Mouse (Mus musculus) thymus, postnatal 25 days (tissue): ENCODE data around the gene Ddah1.

Experiments
- DNase-seq: peaks from one replicate; pipeline ENCODE4 v3.0.0; 2022

Gene Ddah1

DNA sequence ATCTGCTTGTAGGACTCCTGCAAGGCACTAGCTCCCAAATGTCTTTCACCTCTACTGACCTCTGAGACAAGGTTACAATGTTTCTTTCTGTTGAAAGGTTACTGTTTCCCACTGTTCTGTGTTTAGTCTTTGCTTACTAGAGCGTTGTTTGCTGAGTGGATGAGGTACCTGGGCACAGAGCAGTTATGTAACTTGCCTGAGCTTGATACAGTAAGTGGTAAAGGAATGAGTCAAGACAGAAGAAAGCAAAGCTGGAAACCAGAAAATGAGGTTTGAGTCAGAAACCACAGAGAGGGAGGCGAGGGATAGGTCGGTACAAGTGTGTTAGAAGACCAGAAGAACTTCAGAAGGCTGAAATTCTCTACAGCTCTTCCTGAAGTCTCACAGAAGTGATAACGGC, 158.4 kb downstream of the Ddah1 start:
- no peak for DNase-seq

DNA sequence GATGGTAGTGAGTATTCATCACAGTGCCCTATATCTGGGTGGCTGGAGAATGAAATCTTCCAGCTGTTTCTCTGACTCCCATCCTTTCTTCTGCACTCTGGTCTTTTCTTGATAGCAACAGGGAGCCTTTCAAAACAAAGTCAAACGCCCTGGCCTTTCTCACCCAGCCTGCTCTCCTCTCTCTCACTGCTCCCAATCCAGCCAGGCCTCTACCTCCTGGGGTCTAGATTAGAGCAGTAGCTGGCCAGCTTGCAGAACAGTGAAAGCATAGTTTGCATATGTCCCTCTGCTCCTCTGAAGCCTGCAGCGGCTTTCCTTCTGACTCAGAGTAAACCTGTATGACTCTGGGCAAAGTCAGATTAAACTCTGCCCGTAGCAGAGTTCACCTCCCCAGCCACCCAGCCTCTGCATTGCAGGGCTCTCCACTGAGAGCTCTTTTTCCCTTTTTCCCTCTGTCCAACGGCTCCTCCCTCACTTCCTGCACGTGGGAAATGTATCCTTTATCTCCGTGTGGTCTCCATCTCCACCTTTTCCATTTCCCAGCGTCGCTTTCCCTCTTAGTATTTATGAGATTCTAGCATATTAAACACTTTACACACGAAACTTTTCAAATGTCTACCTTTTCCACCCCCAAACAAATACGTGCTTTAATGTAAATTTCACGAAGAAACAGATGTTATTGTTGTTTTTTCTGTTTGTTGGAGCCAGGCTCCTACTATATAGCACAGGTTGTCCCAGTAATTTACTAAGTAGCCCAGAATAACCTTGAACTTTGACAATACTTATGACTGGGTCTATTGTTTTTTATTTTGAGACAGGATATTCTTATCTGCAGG, 163.8 kb downstream of the Ddah1 start, which contains the start of gene Bcl10:
TSS of gene Bcl10 (plus strand) at position 786 of the 836 bp plus-strand sequence.
- no peak for DNase-seq

DNA sequence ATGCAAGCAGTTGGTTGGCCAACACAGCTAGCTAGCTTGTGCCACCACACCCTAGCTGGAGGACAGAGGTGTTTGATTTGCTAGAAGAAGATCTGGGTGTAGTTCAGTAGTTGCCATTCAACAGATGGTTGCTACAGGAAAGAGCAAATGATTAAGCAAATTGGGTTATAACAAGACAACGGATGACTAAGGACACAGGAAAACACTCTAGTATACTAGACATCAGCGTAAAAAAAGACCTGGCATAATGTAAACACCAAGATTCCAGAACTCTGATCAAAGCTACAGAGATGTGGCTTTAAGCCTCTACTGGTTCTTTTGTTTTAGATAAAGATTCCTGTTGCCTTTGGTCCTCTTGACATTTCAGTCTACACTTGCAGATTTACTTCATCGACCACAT, 164.5 kb downstream of the Ddah1 start:
- no peak for DNase-seq

DNA sequence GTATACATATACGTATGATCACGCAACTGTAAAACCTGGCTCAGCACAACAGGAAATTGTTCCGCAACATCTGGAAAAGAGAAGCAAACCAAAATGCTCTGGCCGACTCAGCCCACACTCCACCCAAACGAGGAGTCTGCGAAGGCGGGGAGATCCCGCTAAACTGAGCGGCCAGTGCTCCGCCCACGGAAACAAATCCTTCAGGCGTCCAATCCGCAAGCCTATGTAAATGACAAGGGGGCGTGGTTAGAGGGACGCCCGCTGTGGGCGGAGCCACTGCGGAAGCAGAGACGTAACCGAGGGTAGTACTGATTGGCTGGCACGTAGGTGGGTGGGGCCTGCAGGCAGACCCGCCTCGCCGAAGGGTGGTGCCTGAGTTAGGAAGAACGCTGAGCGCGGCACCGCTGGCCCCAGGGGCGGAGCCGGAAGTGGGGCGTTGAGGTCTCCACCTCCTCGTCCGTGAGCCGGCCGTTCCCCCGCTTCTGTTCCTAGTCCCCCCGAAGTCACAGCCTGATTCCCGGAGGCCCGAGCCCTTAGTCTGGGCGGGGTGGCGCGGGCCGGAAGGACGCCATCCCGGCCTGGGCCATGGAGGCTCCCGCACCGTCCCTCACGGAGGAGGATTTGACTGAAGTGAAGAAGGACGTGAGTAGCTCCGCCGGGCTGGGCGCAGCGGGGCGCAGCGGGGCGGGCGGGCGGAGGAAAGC, 165.6 kb downstream of the Ddah1 start:
- peak; percentile 99 for DNase-seq

DNA sequence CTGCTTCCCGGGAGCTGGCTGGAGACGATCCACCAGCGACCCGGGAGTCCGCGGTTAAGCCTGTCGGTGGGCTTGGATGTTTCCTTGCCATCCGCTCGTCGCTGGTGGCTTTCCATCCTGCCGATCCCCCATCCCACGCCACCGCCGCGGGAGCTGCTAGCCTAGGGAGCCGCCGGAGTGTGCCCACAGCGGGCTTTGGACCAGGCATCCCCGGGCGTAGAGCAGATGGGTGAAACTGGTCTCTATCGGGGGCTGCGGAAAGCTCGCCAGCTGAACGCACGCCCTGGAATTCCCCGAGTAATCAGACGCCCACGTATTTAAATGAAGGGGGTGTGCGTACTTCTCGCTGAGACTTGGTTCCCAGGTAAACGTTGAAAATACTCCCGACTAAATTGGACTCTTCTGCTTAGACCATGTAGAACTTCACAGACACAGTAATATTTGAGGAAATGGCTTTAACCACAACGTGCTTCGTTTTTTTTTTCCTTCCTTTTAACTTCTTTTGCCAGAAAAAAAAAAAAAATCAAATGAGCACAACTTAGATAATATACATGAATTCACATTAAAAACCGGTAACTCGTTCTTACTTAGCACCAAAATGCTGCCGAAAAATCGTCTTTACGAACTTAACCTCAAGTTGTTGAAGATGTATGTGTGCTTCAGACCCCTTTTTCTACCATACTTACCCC, 166.3 kb downstream of the Ddah1 start:
- peak; percentile 51 for DNase-seq

DNA sequence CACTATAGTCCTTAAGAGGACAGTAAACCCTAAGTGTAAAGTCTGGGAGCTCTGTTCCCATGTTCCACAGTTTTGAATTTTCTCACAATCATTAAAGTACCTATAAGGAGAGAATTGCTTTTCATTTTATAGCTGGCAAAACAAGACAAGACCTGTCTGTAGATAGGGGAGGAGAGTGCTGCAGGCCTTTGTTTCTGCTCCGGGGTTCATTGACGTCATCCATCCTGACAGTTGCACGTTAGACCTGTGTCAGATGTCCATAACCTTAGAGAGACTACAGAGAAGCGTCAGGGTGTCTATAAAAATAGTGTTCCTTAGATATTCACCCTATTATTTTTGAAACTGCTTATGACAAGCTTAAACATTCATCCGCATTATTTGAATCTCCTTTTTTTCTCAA, 167.0 kb downstream of the Ddah1 start:
- DNase-seq, result no peak

DNA sequence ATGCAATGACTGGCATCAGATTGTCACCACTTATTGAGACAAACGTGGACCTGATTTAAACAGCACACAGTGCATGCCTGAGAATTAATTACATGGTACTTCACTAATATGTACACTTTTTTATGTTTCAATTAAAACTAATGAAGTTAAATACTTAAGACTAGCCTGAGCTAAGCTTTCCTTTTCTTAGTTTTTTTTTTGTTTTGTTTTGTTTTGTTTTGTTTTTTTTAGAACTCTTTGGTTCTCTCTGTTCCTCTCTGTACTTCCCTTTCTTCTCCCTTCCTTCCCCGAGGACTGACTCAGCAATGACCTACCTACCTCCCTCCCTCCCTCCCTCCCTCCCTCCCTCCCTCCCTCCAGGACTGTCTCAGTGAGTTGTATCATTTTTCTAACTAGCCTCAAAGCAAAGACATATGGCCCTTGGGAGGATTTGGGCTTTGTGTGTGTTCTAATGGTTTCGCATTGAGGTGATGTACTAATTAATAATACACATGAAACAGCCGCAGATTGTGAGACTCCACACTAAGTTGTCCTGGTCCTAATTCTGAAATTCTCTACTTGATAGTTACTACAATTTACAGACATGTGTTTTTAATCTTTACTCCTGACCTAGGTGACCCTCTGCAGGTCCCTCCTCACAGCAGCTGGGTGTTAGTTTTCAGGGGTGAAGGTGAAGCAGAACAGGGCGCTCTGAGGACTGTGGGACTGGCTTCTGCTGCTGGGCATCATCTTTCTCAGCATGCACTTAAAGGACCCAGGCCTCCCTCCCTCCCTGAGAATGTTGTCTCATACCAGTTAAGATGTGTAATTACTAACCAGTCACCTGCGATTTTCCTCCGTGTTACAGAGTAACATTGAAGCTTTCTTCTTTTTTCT, 171.3 kb downstream of the Ddah1 start:
- DNase-seq, result no peak

DNA sequence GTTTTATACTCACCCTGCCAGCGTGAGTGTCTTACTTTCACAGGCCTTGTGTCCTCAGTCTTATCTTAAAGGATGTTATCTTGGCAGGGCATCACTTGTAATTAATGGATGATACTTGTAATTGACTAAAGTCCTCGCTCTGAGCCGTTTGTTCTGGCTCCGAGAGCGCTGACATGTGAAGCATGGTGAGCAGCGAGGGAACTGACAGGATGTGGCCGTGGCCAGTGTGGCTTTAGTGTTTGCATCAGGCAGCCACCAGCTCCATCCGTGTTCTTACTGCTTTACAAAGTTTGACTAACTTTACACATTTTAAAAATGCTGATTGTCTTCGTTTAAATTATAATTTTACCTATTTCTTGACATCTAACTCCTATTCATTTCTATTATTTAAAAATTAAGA, 175.4 kb downstream of the Ddah1 start:
- no peak for DNase-seq

DNA sequence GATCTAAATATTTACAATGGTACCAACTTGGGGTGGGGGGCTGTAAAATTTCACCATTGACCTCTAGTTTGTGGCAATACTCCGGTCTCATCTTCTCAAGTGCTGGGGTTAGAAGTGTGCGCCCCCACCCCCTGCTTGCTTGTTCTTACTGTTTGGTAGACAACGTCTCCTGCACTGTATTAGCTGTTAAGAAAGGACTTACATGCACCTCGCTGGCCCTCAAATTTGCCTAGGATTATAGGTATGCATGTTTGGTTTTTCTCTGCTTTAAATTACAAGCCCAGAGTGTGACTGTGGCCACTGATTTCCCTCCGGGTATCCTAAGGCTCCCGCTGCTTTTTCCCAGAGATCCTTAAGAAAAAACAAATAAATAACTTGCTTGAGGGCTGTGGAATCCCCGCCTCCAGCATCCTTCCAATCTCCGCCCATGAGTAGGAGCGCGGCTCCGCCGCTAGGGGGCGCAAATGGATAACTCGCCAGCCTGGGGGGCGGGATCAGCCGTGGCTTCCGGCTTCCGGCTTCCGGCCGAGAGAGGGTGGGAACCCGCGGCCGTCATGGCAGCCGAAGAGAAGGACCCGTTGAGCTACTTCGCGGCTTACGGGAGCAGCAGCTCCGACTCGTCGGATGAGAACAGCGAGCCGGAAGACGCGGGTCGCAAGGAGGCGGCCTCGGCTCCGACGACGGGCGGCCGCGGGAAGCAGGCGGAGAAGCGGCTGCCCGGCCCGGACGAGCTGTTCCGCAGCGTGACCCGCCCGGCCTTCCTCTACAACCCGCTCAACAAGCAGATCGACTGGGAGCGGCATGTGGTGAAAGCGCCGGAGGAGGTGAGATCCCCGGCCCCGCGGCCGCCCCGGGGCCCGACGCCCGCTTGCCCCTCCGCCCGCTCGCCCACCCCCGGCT, 179.3 kb downstream of the Ddah1 start, which contains the start of gene 2410004B18Rik:
TSS of gene 2410004B18Rik (plus strand) at position 510 of the 900 bp plus-strand sequence.
- peak; percentile 92 for DNase-seq

DNA sequence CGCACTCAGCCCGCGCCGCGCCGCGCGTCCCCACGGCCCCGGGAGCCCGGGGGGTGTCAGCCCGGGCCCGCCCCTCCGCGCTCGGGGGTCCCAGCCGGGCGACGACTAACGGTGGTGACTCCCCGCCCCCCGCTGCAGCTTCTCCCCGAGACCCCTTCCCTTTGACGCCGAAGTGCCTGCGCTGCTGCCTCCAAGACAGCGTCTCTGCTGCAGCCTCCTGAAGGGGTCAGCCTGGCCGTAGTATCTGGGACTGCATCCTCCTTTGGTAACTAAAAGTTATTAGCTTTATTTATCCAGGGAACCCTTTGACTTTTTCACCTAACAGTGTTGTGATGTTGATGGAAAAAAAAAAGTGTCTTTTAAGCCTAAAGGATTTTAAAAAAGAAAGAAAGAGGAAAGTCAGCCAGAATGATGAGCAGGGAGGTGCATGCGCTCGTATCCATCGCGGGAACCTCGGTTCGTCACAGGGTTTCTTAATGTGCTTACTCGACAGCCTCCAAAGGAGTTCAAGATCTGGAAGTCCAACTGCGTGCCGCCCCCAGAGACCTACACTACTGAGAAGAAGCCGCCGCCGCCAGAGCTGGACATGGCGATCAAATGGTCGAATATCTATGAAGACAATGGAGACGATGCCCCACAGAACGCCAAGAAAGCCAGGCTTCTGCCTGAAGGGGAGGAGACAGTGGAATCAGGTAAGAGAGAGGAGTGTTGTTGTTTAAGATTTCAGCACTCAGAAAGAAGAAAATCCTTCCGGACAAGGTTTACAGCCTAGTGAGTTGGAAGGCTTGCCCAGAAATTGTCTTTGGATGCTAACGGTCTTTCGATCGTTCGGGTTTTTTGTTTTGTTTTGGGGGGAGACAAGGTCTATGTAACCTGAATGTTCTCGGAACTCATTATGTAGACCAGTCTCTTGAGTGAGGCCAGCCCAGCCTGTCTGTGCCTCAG, 180.2 kb downstream of the Ddah1 start:
- DNase-seq, result no peak

DNA sequence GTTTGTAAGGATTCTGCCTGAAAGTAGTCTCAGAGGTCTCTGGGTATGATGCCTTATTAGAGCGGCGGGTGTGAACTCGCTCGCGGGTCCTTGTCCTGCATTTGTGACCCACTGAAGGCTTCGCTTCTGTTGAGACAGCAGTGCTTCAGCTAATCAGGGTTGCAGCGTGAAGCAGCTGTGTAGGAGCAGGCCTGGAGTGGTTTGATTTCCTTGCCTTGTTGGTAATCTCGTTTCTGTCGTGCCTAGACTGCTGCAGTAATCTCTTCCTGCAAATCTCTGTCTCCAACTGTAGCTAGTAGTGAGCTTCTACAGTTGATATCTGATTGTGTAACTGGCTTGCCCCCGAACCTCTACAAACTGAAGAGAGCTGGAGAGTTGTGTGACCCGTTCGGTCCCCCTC, 180.9 kb downstream of the Ddah1 start:
- DNase-seq, result no peak

DNA sequence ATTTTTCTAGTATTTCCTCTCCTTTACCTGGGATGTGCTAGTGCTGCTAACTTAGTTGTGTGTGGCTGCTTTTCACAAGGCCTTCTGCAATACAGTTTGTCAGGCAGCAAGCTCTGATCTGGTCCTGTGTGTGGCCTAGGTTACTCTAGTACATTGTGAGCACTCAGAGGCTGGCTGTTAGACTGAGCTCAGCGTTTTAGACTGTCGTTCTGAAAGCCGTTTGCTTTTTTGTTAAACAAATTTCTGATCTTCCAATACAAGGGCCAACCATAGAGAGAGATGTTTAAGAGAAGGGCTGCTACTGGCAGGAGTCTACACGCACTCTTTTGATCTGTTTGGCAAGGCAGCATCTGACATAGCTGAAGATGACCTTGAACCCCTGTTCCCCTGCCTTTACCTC, 181.5 kb downstream of the Ddah1 start:
- DNase-seq, result no peak

DNA sequence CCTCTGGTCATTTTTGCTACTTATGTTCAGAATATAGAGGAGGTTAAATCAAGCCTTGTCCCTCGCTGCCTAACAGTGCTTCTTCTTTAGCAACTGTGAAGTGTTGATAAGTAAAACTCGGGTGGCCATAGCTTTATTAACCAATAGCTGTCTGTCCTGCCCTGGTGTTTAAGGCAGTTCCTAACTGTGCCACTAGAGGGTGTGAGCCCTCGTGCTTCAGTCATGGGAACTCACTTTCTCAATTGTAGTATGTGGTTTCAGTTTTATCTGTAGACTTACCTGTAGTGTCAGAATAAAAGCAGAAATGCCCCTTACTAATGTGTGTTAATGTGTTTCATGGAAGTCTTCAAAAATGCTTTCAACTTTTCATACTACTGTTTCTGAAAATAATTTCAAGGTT, 183.5 kb downstream of the Ddah1 start:
- peak; percentile 69 for DNase-seq
